Mouse (Mus musculus): ENCODE results near the gene Rnf167.

GRCm38 (mm10) chr11:70645461-70646258, 1.4 kb upstream of the Rnf167 start:
- TF ChIP-seq MYOG (IDR thresholded peaks at IDR 0.05; ENCODE audit: control insufficient read depth in 1 of 3, insufficient read depth in 1 of 3, insufficient read length in 2 of 3, low read depth in 2 of 3) = no peak
- no peak for TF ChIP-seq MAX (IDR thresholded peaks at IDR 0.05; ENCODE audit: low read depth)
- no peak for TF ChIP-seq POLR2A (IDR thresholded peaks at IDR 0.05; ENCODE audit: insufficient read length, low read depth)
- no peak for TF ChIP-seq USF1 (IDR thresholded peaks at IDR 0.05; ENCODE audit: low read depth)
- no peak for TF ChIP-seq POLR2AphosphoS2 (IDR thresholded peaks at IDR 0.05; ENCODE audit: insufficient read length, low read depth)

Data from myocyte (in vitro differentiated cells).